Mouse (Mus musculus): ENCODE results near the gene Acap3.

The Acap3 gene

GRCm38 (mm10) chr4:155908281-155908680, 16.7 kb downstream of the Acap3 start:
- peak; percentile 3 to 39 for DNase-seq (ENCODE audit: inconsistent age in 2 of 2, low spot score in 1 of 2)

- DNase-seq (ENCODE audit: inconsistent age in 2 of 2, low spot score in 1 of 2), result no peak
Observed at GRCm38 (mm10) chr4:155908751-155909150, 17.1 kb downstream of the Acap3 start.

DNA sequence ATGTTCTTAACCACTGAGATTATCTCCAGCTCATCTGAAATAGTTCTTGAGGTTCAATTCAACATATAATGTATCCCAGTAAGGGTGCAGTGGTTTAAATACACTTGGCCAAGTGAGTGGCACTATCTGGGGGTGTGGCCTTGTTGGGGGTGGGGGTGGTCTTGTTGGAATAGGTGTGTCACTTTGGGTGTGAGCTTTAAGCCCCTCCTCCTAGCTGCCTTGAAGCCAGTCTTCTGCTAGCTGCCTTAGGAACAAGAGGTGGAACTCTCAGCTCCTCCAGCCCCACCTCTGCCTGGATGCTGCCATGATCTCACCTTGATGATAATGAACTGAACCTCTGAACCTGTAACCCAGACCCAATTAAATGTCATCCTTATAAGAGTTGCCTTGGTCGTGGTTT, 40.4 kb downstream of the Acap3 start:
- DNase-seq (ENCODE audit: inconsistent age in 2 of 2, low spot score in 1 of 2), result no peak

GRCm38 (mm10) chr4:155943049-155943452, 51.4 kb downstream of the Acap3 start:
- DNase-seq (ENCODE audit: inconsistent age in 2 of 2, low spot score in 1 of 2), result peak in 1 of 2 experiments; percentile 33

DNA sequence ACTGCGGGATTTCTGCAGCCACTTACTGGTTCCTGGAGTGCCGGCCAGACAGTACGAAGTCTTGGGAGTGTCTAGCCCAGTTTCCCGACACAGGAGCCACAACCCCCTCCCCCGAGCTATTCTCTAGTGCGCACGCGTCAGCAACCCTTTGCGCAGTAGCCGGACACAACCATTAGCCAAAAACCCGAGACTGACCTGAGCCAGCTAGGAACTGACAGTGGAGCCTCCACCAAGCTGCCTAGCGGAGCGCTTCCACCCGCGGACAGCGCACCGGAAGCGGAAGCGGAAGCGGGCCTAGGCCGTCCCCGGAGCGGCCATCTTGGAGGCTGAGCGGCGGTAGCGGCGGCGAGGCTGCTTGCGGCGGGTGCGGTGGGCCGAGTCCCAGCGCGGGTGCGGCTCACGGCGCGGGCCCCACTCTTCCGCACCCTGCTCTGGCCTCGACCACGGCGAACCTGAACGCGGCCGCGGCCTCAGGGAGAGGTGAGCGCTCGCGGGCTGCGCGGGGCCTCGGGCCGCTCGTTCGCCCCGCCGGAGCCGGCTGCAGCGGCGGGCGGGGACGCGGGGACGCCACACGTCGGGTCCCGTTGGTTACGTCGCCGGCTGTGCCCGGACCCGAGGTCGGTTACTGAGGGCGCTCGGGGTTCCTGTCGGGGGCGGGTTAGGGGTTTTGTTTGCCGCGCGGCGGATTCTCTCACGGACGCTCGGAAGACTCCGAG, 52.1 kb downstream of the Acap3 start, which contains the start of gene Ube2j2:
Gene Ube2j2 (plus strand): TSS at position 298 of the 716 bp plus-strand sequence.
- DNase-seq (ENCODE audit: inconsistent age in 2 of 2, low spot score in 1 of 2), result peak; percentile 98 to 100

DNA sequence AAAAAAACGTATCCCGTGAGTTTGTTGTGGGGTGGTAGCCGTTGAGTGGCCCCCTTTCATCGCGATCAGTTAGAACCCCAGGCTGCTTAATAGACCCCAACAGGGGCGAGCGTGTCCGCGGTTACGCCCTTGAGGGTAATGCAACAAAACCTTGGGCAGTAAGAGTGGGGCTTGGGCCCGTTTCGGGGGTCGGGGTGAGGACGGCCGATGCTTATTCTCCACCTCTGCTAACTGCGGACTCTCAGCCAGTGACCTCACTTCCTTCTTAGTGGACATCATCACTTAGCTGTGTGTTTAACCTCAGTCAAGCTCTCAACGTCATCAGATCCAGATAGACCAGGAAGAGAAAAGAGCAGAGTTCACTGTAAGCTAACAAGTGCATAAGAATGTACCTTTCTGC, 52.6 kb downstream of the Acap3 start:
- peak in 1 of 2 experiments; percentile 39 for DNase-seq (ENCODE audit: inconsistent age in 2 of 2, low spot score in 1 of 2)

GRCm38 (mm10) chr4:155947094-155947493, 55.5 kb downstream of the Acap3 start:
- DNase-seq (ENCODE audit: inconsistent age in 2 of 2, low spot score in 1 of 2), result no peak

DNA sequence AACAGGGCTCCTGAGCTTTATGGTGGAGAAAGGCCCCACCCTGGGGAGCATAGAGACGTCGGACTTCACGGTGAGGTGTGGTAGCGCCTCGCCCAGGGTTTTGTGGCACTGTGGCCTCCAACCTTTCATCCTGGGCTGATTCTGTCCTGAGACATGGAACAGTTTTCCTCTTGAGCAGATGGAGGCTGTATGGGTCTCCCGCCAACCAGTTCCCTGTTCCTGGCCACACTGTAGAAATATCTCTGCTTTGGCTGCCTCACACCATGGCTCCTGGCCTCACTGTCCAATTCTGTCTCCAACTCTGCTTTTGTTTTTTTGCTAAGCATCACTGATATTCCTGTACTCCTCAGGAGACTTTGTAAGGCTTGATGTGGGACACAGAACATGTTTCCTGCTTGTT, 63.9 kb downstream of the Acap3 start:
- DNase-seq (ENCODE audit: inconsistent age in 2 of 2, low spot score in 1 of 2), result no peak

Measured in adrenal gland, adult (tissue).